Mouse (Mus musculus): ENCODE data around the gene Rfx8.

Rfx8 gene

GRCm38 (mm10) chr1:39645905-39646759 lies 74.7 kb downstream of the Rfx8 start:
- DNase-seq (ENCODE audit: low spot score): peak; percentile 53

GRCm38 (mm10) chr1:39644333-39644732 lies 76.5 kb downstream of the Rfx8 start:
- DNase-seq (ENCODE audit: low spot score): no peak

GRCm38 (mm10) chr1:39641667-39642066 lies 79.1 kb downstream of the Rfx8 start:
- DNase-seq (ENCODE audit: low spot score): no peak

GRCm38 (mm10) chr1:39637139-39637538 lies 83.7 kb downstream of the Rfx8 start:
- no peak for DNase-seq (ENCODE audit: low spot score)

GRCm38 (mm10) chr1:39636660-39637059 lies 84.1 kb downstream of the Rfx8 start:
- DNase-seq (ENCODE audit: low spot score): no peak

- DNase-seq (ENCODE audit: low spot score): no peak
Observed at GRCm38 (mm10) chr1:39636196-39636595, 84.6 kb downstream of the Rfx8 start.

- DNase-seq (ENCODE audit: low spot score): no peak
Observed at GRCm38 (mm10) chr1:39628606-39629005, 92.2 kb downstream of the Rfx8 start.

GRCm38 (mm10) chr1:39625491-39625890 lies 95.3 kb downstream of the Rfx8 start:
- no peak for DNase-seq (ENCODE audit: low spot score)

GRCm38 (mm10) chr1:39623729-39624128 lies 97.1 kb downstream of the Rfx8 start:
- DNase-seq (ENCODE audit: low spot score): no peak

- no peak for DNase-seq (ENCODE audit: low spot score)
Observed at GRCm38 (mm10) chr1:39623106-39623505, 97.7 kb downstream of the Rfx8 start.

- DNase-seq (ENCODE audit: low spot score): no peak
Observed at GRCm38 (mm10) chr1:39618524-39618923, 102.3 kb downstream of the Rfx8 start.

- DNase-seq (ENCODE audit: low spot score): no peak
Observed at GRCm38 (mm10) chr1:39615526-39615925, 105.3 kb downstream of the Rfx8 start.

Data from adipocyte (in vitro differentiated cells).